Mouse (Mus musculus) layer of hippocampus, adult 9-11 months (tissue): ENCODE results near the gene Zfp65.
A peak's percentile ranks its signal among the peaks of the same experiment; 100 is the strongest.
"Not testable (repeated sequence)": the region's sequence is repeated elsewhere in the genome, so short reads cannot be mapped to it uniquely, and the experiment has no call there.

Experiments
- DNase-seq: peaks from one replicate; pipeline ENCODE4 v3.0.0; 2022

Zfp65 gene

DNA sequence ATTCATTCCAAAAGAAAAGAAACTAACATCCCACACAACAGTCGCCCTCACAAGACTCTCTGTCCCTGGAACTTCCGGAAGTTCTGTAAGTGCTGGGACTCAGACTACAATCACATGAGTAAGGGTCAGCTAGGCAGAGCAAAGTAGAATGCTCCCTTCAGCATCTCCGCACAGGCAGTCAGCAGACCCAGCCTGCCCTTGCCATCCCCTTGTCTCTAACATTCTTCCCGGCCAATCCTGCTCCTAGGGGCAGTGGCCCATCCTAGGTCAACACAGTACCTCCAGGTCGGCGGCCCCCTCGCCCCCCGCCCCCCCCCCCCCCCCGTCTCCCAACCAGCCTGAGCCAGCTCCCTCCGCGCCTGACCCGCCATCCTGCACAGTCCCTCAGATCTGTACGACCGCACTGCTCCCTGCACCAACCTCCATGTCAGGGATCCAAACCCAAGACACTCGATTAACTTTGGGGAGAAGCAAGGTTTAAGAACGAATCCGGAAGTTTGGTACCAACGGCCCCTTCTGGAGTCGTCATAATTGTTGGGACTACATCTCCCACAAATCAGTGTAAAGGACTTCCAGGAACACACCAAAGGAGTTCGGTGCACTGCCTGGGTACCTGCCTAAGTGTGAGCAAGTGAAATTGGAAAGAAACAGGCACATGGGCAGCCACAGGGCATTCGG lies at the start of gene Zfp65:
Gene Zfp65, minus strand, starts transcription at position 533 of the 678 bp plus-strand sequence.
- peak; percentile 74 for DNase-seq

DNA sequence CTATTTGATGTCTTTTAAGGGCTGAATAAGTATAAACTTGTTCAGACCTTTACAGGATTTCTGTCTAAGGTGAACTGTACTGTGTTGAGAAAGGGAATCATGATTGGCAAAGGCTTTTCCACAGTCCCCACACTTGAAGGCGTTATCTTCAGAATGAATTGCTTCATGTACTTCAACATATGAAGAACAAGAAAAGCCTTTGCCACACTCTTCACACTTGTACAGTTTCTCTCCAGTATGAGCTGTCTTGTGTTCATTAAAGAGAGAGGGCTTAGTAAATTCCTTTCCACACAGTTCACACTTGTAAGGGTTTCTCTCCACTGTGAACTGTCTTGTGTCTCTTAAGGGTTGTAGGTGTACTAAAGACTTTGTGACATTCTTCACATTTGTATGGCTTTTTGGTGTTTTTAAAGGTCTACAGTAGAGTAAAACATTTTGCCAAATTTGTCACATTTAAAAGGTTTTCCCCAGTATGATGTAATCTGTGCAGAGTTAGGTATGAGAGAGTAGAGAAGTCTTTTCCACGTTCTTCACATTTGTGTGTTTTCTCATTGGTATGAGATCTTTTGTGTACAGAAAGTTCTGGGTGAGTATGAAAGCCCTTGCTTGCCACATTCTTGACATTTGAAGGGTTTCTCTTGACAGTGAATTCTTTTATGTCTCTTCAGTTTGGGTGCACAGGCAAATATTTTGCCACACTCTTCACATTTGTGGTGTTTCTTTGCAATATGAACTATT lies 34.2 kb upstream of the Zfp65 start:
- no peak for DNase-seq

DNA sequence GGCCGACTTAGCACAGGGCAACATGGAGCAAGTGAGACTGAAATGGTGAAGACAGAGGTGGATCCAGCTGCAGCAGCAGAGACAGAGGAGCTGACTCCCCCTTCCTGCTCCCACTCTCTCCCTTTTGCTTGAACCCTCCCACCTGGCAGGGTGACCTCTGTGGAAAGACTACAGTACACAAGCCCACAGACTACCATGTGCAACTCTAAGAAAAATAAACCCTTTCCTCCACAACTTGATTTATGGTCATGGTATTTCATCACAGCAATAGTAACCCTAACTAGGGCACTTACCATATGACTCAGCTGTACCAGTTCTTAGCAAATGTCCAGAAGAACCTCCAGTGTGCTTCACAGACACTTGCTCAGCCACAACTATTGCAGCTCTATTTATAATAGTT lies 31.0 kb upstream of the Zfp65 start:
- DNase-seq: no peak

DNA sequence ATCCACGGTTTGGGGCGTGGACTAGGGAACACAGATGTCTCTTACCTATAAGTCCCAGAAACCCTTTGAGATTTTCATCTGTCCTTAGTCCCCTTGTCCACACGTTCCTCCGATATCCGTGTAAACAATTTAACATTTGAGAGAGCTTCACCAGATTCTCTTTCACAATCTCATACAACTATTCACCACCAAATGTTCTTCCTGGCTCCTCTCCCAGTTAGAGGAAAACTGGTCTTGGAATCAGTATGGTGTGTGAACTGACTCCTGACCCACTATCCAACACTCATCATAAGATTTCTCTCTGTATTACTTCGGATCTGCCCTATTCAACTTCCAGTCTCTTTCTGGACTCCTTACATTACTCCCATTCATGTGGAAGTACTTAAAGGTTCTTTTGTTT lies 26.8 kb upstream of the Zfp65 start:
- no peak for DNase-seq

DNA sequence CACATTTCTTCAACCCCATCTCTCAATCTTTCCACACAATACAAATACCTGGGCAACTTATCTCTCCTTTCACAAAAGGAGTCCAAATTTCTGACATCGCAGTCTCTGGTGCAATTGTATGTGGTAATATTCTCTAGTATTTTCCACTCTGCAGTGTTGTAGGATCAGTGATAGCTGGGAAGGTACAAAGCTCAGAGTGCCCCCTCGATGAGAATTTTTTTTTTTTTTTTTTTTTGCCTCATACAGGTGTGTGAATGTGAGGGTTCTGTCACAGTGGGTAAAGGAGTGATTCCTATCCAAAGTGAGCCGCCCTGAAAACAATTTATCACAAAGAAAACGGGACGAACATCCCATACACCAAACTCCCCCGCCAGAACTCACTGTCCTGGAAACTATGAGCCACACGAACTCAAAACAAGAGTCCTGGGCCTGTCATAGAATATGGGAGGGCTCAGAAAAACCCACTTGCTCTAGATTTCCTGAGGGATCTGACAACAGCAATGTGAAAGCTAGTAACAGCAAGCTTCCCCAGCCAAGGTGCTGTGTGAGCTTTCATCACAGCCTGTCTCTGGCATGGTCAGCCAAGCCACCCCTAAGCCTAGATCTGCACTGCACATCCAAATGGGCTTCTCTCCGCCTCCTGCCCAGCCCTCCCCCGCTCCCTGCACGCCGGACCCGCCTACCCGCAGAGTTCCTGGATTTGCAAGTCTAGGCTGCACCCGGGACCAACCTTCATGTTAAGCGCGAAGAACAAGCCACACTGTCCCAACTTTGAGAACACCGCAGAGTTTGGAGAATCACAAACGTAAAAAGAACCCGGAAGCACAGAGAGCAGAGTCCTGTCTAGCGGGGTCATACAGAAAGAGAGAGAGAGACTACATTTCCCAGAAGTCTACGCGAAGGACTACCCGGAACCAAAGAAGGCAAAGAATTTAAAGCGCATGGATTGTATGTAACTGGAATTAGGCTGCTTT lies 25.6 kb upstream of the Zfp65 start, which contains the start of gene Zfp85:
Gene Zfp85, minus strand, starts transcription at position 896 of the 974 bp plus-strand sequence.
- DNase-seq: peak; percentile 52

DNA sequence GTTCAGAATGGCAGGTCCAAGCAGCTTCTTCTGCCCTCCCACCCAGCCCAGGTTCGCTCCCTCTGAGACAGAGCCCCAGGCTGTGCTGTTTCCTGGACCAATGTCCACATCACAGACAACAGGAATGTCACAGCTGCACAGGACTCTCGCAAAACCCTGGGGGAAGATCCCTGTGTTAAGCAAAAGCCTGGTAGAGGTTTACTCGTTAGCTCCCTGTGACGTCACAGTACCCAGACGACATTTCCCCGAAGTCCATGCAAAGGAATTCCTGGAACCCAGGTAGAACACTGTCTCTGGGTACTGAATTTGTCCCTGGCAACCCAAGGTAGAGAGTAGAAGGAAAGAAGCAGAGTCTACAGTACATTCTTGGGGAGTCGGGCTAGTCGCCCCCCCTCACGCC lies 14.9 kb upstream of the Zfp65 start:
- DNase-seq: no peak

DNA sequence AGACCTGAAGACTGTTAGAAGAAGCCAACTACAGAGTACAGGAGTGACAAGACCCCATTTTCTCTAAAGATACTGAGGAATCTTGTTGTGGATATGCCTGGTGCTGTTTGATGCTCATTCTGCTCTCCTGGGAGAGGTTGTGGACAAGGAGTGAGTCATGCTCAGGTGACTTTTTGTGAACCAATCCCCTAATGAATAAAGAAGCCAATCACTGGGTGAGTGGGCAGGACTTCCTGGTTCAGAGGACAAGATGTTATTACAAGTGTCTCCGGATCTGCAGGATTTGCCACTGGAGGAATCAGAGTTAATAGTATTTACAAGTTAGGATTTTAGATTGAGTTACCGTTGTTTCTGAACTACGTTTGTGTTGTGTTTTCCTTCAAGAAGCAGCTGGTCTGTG lies 14.0 kb upstream of the Zfp65 start:
- DNase-seq: no peak

DNA sequence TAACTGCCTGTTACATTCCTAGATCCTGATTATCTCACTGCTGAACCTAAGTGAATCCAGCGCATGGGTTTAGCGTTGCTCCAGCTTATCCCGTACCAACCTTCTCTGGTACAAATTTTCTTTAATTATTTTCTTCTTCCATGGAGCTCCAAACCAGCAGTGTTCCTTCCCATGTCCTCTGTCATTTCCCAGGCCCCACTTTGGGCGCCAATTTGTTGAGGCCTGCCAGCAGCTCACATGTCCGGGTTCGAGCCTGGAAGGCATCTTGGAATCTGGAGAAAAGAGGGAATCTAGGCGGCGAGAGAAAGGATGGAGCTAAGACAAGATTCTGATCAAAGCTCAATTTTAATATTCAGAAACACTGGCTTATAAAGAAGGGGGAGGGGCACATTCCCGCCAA lies 5.4 kb upstream of the Zfp65 start:
- not testable (repeated sequence) for DNase-seq

DNA sequence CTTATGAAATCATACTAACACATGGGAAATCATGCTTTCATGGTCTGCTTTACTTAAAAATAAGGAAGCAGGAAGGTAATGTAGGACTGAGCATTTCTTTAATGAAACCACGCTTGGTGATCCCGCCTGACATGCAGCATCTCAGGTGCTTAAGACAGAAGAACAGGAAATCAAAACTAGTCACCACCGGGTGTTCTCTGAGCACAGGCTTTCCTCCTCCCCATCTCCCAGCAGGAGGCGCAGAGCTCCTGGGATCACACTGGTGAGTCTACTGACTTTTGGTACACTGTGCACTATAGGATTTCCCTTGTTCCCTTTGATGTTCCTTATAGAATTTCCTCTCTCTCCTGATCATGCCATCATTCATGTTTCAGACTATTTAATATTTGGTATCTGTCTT lies 468 bp upstream of the Zfp65 start:
- peak; percentile 28 for DNase-seq

DNA sequence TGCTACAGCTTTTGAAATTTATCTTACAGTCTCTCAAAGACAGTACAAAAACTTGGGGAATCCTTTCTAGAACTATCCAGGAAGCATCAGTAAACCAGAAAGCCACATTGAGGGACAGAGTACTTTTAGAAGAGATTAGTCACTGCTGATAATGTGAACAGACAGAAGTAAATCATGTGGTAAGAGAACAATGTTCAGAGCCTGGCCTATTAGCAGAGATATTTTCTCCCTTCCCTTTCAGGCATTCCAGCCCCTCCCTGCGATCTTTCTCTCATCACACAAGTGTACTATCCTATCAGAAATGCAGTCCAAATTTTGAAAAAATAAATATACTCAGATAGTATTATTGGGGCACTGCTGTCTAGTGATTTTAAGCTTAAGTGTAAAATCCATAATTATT lies 867 bp downstream of the Zfp65 start:
- no peak for DNase-seq

DNA sequence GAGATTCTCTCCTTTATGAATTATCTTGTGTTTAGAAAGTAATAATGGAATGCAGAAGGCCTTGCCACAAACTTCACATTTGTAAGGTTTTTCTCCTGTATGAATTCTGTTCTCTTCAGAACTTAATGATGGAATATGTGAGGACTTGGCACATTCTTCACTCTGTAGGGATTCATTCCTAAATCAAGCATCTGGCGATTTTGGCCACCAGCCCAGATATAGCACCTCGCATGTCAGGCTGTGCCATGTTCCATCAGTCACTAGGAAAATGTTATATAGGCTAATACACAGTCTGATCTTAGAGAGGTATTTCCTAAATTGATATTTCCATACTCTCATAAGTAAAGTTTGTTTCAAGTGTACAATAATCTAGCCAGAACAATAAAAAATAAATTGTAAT lies 3.6 kb downstream of the Zfp65 start:
- DNase-seq: not testable (repeated sequence)

DNA sequence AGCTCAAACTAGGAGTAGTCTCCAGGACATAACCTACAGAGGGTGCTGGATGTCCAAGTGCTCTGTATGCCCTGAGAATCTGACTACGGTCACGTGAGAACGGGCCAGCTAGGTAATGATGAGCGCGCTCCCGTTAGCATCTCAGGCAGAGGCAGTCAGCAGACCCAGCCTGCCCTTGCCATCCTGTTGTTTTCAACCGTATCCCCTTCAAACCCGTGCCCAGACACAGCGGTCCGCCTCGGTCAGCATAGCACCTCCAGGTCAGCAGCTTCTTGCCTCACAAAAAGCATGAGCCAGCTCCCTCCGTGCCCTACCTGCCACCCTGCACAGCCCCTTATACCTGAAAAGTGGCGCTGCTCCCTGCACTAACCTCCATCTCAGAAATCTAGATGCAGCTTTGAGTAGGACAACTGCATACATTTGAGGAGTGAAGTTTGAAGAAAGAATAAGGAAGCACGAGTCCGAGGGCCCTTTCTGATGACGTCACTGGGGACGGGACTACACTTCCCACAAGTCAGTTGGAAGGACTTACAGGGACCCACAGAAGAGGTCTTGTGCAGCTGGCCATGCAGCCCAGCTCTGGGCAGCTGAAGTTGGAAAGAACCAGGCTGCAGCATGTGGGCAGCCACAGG lies 5.0 kb downstream of the Zfp65 start:
- peak; percentile 94 for DNase-seq

DNA sequence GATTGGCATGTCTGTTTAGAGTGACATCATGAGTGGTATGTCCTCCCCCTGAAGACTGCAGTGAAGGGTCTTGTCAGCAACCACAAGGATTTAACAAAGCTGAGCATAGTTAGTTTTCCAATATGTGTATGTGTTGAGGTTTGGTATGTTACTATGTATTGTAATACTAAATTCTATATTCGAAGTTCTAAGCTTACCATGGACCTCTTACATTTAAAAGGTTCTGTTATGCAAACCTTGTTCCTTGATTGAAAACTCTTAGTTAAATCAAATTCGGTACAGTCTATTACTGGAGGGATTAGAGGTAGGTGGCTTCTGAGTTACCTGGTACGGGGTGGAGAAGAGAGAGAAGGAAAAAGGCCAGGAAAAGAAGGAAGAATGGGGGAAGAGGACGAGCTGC lies 42.0 kb downstream of the Zfp65 start, which contains the start of gene Zfp738:
Gene Zfp738, minus strand, starts transcription at position 101 of the 400 bp plus-strand sequence.
- DNase-seq: no peak

DNA sequence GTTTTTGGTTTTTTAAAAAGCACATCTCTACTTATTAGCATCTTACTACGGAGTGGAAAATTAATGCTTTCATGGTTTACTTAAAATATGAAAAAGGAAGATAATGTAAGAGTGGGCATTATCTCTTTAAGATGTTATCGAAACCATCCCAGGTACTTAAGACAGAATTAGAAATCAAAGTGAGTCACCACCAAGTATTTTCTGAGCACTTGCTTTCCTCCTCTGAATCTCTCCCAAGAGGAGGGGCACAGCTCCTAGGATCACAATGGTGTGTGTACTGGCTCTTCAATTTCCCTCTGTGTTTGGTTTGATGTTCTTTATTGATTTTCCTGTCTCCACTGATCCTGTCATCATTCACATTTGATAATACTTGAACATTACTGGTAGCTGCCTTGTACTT lies 45.1 kb downstream of the Zfp65 start:
- DNase-seq: not testable (repeated sequence)

DNA sequence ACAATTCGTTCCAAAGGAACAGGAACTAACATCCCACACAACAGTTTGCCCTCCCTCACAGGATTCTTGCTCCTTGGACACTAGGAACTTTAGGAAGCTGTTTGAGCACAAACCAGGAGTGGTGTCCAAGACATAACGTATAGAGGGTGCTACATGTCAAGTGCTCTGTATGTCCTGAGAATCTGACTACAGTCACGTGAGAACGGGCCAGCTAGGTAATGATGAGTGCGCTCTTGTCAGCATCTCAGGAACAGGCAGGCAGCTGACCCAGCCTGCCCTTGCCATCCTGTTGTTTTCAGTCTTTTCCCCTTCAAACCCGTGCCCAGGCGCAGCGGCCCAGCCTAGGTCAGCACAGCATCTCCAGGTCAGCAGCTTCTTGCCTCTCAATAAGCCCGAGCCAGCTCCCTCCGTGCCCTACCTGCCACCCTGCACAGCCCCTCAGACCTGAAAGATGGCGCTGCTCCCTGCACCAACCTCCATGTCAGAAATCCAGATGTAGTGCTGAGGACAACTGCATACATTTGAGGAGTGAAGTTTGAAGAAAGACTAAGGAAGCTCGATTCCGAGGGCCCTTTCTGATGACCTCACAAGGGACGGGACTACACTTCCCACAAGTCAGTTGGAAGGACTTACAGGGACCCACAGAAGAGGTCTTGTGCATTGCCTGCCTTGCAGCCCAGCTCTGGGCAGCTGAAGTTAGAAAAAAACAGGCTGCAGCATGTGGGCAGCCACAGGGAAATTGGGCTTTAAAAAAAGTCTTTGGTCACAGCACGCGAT lies 45.8 kb downstream of the Zfp65 start:
- peak; percentile 92 for DNase-seq

DNA sequence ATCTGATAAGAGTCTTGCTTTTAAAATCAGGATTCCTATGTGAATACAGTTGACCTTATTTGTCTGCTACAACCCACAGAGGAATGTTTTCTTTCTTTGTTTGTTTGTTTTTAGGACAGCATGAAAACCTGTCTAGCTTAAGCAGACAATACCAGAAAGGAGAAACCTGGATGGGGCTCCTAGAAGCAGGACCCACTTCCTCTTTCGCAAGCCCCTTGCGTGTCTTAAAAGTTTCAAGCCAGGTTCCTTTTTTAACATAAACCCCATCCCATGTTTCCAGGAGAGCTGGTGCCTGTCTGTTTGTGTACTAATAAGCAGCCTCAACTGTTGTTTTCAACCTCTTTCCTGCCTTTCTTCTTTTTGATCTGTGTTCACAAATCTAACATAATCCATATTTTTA lies 54.1 kb downstream of the Zfp65 start:
- DNase-seq: no peak
